Mouse (Mus musculus): ENCODE measurements around the gene Pnpla6. TPM values are rescaled to one million over a fixed set of nuclear protein-coding genes. Genes with fewer than 3 reads are reported as not detected.
A peak's percentile ranks its signal among the peaks of the same experiment; 100 is the strongest.

Gene Pnpla6
- polyA plus RNA-seq, 1 experiment = 50.0 TPM

DNA sequence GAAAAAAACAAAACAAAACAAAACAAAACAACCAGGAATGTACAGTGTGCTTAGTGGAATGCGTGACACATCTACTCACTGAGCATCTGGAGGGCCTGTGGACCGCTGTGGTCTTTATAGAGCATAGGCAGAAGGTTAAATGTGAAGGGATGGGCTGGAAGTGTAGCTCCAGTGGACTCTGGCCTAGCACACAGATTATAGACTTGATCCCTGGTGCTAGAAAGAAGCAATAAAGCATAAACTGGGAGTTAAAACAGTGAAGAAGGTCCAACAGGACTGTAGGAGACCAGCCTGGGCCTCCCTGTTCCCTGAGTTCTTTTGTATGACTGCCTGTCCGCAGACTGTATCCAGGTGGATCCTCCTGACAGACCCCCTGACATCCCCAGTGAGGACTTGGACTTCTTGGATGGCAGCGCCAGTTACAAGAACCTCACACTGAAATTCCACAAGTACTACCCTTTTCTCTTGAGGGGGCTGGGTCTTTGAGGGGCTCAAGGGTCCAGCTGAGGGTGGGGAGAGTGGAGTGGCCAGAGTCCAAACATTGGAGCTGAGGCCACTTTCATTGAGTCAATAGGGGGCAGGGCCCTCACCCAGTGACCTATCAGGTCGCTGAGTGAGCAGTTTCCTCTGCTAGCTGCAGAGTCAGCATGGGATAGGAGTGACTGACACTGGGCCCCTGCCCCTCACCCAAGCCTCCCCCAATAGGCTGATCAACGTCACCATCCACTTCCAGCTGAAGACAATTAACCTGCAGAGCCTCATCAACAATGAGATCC, 7.0 kb upstream of the Pnpla6 start:
- no peak for DNase-seq (ENCODE audit: low spot score)

DNA sequence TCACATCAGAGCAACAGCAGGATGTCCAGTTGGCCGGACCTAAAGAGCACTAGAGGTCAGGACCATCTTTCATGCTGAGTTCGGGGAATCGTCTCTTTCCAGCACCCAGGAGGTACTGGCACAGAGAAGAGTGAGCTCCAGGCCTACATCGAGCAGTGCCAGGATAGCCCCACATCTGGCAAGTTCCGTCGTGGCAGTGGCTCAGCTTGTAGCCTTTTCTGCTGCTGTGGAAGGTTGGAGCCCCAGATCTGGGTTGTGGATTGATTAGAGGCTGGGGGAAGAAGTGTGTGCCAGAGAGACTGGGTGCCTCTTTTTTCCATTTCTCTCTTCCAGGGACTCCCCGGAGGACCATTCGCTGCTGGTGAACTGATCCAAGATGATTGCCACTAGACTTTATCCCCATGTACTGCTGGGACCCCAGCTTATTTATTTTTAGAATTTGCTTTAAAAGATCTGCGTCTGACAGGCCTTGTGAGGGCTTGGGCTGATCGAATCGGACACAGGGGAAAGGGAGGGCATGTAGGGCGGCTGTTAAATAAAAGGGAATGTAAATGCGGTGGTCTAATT, 420 bp upstream of the Pnpla6 start:
- DNase-seq (ENCODE audit: low spot score) = no peak

DNA sequence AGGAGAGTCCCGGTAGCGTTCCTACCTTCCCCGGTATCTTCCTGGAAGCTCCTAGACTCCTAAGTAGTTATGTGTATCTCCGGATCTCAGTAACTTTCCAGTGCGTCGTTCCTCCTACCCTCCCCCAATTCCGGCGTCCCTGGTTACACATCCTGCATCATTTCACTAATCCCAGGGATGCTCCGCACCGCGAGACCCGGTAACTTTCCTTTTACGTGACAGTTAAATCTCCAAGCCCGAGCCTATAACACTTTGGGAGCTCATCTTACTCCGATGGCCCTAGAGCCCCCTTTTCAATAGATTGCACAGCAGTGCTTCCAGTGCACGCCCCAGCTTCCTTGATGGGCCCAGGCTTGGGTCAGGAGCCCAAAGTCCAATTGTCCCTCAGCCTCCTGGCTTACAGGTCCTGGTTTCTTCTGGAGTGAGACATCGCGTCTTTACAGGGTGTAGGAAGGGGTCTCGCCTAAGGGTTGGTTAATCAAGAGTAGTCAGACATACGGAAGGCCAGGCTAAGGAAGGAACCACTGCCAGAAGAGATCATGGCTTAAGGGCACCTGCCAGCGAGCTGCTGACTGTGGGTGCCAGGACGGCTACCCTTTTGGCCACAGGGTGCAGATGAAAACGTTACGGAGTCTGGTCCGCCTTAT, 710 bp downstream of the Pnpla6 start:
- no peak for DNase-seq (ENCODE audit: low spot score)

DNA sequence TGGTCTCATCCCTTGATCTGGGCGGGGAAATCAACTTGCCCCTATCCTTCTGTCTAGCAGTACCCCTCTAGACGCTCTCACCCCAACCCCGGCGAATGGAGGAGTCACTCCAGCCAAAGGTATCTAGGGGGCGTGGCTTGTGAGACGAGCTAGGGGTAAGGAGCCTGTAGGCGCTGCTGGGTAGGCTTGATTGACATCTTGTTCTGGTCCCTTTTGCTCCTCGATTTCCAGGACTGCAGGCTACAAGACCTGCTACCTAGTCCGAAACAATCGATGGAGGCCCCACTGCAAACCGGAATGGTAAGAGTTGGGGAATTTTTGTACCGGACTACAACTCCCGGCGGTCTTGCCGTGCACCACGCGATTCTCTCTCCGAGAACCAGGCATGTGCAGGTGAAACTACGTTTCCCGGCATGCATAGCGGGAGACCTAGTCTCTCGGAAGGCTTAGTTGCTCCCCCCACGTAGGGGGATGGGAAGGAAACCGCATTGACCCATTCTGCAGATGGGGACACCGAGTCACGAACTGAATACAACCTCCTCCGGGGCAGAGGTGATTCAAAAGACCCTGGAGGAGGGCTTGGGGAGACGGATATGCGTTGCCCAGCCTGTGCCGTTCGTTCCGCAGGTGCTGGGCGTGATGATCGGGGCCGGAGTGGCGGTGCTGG, 1.4 kb downstream of the Pnpla6 start:
- DNase-seq (ENCODE audit: low spot score) = peak; percentile 78

DNA sequence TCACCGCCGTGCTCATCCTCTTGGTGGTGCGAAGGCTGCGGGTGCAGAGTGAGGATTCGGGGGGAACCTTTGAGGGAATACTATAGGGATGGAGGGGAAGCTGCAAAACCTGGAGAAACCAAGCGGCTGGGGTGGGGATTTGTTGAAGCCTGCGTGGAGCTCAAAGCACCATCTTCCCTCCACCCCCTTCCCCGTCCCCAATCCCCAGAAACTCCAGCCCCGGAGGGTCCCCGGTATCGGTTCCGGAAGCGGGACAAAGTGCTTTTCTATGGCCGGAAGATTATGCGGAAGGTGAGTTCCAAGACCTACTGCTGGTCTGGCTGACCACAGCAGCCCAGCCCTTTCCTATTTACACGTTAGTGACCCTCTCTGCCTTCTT, 1.9 kb downstream of the Pnpla6 start:
- DNase-seq (ENCODE audit: low spot score) = no peak

DNA sequence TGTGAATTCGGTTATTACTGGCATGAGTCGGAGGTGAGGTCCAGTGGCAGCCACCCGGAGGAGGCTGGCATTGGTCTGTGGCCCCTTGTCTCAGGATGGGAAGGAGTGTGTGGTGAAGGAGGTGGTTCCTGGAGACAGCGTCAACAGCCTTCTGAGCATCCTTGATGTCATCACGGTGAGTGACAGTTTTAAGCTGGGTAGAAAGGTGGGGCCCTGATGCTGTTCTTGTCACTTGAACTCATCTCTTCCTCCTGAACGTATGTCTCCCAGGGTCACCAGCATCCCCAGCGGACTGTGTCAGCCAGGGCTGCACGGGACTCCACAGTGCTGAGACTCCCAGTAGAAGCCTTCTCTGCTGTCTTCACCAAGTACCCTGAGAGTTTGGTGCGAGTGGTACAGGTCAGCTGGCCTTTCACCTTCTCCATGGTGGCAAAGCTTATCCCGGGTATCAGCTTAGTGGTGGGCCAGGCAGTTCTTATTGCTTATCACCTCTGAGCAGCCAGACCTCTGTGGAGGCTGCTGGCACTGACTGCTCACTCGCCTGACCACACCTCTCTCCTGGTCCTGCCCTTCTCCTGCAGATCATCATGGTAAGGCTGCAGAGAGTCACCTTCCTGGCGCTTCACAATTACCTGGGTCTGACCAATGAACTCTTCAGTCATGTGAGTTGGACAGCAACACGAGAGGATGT, 7.0 kb downstream of the Pnpla6 start:
- no peak for DNase-seq (ENCODE audit: low spot score)

DNA sequence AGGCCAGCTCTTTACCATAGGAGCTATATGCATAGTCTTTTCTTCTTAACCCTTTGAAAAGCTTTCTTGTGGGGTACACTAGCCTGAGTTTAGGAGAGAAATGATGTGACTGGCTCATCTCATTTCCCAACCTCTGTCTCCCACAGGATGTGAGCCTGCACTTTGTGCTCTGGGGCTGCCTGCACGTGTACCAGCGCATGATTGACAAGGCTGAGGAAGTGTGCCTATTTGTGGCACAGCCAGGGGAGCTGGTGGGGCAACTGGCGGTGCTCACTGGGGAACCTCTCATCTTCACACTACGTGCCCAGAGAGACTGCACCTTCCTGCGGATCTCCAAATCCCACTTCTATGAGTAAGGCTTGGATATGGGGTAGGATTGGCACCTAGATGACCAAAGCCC, 15.6 kb downstream of the Pnpla6 start:
- DNase-seq (ENCODE audit: low spot score) = no peak

DNA sequence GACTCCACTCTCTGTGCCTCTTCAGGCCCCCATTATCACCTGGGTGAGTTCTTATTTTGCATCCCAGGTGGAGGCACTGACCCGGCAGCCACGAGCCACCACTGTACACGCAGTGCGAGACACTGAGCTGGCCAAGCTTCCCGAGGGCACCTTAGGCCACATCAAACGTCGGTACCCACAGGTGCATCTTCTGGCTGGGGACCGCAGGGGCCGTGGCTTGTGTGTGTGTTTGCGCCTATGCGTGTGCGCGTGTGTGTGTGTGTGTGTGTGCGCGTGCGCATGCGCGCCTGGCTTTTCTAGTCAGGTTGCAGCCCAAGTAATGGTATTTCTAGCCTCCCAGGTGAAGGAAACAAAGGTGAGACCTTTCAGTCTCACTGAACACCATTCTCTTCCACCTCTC, 16.8 kb downstream of the Pnpla6 start:
- DNase-seq (ENCODE audit: low spot score) = no peak

DNA sequence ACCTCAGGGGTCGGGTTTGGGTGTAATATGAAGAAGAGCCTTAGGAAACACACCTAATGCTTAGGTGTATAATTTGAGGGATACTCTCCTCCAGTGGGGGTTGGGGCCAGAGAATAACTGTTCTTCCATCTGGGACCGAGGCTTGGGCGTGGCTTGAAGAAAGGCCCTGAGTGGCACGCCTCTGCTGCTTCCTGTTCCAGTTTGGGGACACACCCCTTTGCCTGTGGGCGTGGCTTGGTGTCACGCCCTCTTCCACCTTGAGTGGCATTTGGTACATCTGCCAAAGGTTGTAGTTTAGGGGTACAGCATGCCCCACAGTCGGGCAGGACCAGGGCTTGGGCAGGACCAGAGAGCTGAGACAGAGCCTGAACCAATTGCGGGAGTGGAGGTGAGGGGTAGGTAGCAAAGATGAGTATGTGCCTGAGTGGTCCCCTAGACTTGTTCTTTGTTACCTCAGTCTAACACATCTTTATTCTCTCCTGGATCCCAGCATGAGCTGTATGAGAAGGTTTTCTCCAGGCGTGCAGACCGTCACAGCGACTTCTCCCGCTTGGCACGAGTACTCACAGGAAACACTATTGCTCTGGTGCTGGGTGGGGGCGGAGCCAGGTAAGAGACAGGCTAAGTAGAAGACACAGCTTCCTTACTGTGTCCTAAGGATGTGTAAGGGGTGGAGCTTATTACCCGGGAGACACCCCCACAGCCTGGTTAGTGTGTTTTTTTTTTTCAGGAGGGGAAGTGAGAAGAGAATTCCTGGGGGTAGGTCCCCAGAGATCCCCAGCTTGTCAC, 21.1 kb downstream of the Pnpla6 start:
- DNase-seq (ENCODE audit: low spot score) = no peak

DNA sequence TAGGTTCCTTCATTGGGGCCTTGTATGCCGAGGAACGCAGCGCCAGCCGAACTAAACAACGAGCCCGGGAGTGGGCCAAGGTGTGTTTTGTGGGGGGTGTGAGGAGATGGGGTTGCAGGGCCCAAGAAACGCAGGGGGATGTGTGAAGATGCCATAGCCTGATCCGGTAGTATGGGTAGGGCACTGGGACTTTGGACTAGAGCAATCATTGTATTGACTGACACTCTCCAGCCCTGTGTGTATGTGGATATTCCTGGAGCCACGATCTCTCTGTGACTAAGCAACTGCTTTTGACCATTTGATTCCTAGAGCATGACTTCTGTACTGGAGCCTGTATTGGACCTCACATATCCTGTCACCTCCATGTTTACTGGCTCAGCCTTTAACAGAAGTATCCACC, 21.8 kb downstream of the Pnpla6 start:
- DNase-seq (ENCODE audit: low spot score) = no peak

DNA sequence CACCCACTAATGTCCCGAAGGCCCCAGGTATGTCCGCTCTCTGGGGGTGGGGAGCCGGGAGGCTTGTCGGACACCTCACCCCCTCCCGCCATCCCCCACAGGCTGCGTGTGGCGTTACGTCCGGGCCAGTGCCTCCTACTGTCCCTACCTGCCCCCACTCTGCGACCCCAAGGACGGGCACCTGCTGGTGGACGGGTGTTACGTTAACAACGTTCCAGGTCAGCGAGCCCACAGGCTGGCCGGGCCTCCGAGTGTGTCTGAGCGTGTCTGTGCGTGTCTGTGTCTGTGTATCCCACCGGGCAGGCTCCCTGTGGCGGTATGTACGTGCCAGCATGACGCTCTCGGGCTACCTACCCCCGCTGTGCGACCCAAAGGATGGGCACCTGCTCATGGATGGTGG, 22.5 kb downstream of the Pnpla6 start:
- DNase-seq (ENCODE audit: low spot score) = no peak

DNA sequence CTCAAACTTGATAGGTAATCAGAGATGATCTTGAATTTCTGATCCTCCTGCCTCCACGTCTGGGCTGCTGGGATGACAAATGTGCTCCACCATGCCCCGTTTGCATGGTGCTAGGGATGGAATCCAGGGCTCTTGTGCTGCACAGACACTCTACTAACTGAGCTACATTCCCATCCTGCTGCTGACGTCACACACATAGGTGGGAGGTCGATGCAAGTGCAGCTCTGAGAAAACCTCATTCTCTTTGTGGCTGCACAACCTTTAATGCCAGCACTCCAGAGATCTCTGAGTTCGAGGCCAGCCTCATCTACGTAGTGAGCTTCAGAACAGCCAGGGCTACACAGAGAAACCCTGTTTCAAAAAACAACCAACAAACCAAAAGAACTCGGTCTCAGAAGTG, 24.0 kb downstream of the Pnpla6 start:
- no peak for DNase-seq (ENCODE audit: low spot score)

DNA sequence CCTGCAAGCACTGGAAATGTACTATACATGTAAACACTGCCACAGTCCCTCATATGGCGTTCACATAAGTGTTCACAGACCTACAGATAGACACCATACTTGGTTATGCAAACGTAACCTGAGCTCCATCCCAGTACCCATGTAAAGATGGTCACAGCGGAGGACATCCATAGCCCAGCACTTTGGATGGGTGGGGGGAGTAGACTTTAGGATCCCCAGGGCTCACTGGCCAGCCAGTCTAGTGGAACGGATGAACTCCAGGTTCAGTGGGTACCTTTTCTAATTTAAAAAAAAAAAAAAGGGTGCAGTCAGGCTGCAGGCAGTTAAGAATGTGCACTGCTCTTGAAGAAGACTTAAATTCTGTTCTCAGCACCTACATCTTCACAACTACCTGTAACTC, 24.9 kb downstream of the Pnpla6 start:
- no peak for DNase-seq (ENCODE audit: low spot score)

DNA sequence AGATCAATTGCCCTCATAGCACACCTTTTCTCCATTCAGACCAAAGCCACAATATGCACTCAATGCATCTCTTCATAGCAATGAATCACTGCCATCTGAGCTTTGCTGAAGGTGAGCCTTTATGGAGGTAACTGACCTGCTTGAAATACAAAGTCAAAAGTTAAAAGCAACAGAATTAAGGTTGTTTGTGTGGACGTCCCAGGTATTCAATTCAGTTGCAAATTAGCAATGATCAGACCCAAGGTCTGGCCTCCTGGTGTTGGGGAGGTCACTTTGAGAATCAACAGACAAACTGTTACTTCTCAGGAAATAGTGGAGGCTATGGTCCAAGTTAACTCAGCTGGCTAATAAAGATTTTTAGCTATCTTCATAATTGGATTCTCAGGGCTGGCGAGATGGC, 31.3 kb downstream of the Pnpla6 start:
- no peak for DNase-seq (ENCODE audit: low spot score)

DNA sequence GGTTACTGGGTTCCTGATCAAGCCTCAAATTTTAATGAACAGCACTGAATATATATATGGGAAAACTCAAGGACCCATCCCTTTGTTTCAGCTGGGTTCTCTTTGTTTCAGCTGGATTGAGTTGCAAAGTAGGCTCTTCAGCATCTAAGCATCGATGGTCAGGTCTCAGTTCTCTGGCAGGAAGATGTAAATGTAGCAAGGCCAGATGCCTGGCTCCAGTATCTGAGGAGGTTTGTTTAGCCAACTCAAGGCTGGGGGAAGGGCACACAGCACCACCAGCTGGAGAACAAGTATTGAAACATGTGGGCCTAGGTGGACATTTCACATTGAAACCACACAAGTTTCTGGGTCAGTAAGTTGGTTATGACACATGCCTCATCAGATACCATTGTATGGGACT, 37.1 kb downstream of the Pnpla6 start:
- DNase-seq (ENCODE audit: low spot score) = no peak

DNA sequence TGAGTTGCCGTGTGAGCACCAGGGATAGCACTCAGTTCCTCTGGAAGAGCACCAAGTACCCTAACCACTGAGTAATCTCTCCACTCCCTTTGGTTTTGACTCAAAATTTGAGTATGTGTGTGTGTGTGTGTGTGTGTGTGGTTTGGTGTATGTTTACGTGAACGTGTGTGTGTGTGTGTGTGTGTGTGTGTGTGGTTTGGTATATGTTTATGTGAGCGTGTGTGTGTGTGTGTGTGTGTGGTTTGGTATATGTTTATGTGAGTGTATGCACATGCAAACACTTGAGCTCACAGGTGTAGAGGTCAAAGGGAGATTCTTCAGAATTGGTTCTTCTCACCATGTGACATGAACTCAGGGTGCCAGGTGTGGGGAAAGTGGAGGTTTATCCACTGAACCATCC, 40.9 kb downstream of the Pnpla6 start:
- DNase-seq (ENCODE audit: low spot score) = no peak

DNA sequence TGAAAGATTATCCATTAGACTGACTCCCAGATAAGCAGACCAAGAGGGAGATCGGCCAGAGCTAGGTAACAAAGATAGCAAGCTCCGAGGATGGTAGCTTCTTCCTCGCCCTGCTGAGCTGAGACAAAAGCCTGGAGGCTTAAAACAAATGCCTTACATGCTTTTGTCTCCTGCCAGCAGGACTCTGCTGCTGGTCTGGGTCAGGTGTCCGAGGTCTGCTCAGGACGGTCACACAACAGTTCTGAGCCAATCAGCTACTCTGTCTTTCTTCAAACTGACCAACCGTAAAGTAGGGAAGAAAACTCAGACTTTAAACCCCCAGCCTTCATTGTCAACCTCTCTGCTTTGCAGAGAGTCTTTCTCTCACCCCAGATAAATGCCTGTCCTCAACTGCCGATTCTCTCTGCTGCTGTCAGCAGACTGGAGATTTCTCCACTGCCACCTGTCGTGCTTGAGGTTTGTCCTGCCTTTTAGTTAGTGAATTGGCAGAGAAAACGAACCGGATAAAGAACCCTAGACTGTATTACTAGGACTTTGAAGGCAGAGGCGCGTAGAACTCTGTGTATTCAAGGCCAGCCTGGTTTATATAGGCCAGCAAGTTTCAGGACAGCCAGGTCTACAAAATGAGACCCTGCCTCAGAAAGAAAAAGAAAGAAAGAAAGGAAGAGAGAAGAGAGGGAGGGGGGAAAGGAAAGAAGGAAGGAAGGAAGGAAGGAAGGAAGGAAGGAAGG, 52.6 kb downstream of the Pnpla6 start, which contains the start of gene C330021F23Rik:
TSS of gene C330021F23Rik (plus strand) at position 350 of the 731 bp plus-strand sequence.
- no peak for DNase-seq (ENCODE audit: low spot score)

DNA sequence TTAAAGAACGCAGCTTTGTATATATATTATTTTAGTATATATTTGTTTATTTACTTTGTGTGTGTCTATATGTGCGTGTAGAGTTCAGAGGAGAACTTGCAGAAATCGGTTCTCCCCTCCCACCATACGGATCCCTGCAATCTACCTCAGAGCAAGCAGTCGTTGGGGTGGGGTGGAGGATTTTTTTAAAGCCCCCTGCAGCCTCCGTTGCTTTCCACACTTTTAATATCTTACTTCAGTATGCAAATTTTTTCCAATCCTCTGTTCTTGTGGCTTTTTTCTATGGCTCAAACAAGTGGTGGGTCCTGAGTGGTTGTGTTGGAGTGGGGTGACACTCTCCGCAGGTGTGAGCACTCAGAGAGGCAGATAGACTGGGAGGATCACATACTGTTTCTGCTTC, 53.2 kb downstream of the Pnpla6 start:
- no peak for DNase-seq (ENCODE audit: low spot score)

DNA sequence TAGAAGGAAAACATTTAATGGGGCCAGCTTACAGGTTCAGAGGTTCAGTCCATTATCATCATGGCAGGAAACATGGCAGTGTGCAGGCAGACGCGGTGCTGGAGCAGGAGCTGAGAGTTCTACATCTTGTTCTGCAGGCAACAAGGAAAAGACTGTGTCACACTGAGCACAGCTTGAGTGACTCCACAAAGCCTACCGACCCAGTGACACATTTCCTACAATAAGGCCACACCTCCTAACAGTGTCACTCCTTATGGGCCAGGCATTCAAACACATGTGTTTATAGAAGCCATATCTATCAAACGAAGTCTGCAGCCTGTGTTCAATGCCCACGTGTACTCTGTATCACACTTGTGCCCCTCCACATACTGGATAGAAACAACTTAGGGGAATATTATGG, 54.6 kb downstream of the Pnpla6 start:
- no peak for DNase-seq (ENCODE audit: low spot score)

DNA sequence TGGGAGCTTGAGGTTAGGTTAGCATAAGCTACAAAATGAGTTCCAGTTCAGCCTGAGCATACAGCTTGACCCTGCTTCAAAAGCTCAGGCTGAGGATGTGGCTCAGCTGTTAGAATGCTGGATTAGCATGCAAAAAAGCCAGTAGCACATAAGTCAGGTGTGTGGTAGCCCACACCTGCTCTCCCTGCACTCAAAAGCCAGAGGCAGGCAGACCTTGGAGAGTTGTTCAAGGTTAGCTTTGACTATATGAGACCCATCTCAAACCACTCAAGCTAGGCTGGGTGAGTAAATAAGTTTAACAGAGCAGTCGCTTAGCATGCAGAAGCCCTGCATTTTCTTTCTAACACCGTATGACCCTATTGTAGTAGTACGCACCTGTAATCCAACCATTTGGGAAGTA, 59.4 kb downstream of the Pnpla6 start:
- DNase-seq (ENCODE audit: low spot score) = no peak

Measured in urinary bladder, adult 2 months (tissue).